Mouse (Mus musculus) lung, postnatal 14 days (tissue): ENCODE measurements around the gene Chd6.

Source experiments
- DNase-seq: peaks from one replicate; pipeline ENCODE4 v3.0.0; 2021

Gene Chd6

DNA sequence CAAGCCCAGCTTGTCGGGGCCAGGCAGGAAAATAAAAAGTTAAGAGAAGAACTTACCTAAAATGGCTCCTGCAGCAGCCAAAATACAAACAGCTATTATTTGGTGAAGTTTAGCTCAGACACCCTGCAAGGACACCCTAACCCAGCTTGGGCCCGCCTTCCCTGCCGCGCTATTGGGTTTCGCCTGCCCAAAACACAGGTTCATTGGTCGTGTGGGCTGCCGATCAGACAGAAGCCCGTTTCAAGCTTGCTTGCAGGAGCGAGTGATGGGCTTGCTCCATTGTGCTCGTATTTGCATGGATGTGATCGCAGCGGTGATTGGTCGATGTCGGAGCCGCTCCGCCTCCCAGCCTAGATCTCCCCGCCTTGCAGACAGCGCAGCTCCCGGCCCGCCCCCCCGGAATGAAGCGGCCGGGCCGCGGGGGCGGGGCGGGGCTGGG is at the start of gene Chd6:
Gene Chd6, minus strand, starts transcription at position 143 of the 439 bp plus-strand sequence.
- DNase-seq, result peak; percentile 99

DNA sequence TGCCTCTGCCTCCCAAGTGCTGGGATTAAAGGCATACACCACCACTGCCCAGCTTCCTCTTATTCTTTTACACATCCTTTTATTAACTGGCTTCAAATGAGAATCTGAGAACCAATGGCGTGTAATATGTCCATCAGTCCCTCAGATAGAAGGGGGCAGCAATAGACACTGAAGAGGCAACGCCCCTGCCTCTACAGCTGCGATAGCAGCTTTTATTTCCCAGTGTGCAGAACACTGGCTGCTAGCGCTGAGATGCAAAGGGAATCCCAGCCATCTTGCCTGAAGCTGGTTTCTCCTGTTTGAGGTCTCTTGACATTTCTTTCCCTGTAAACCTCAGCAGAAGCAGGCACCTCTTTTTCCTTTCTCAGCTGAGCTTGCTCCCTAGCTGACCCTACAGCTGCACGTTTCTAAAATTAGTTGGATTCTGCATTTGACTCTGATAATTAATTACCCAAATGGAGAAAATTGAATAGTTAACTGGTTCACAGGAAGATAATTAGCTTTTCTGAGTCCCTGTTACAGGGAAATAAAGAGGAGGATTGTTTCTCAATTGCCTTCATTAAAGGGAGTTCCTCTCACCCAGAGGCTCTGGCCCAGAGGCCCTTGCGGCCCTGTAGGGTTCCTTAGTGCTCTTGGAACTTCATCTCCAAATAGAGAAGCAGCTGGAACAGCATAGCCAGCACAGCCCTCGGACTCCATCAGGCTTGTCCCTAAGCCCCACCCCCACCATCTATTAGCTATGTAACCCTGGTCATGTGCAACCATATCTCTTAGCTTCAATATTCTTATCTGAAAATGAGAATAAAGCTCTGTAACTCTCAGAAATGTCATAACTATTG is 41.3 kb upstream of the Chd6 start:
- no peak for DNase-seq

DNA sequence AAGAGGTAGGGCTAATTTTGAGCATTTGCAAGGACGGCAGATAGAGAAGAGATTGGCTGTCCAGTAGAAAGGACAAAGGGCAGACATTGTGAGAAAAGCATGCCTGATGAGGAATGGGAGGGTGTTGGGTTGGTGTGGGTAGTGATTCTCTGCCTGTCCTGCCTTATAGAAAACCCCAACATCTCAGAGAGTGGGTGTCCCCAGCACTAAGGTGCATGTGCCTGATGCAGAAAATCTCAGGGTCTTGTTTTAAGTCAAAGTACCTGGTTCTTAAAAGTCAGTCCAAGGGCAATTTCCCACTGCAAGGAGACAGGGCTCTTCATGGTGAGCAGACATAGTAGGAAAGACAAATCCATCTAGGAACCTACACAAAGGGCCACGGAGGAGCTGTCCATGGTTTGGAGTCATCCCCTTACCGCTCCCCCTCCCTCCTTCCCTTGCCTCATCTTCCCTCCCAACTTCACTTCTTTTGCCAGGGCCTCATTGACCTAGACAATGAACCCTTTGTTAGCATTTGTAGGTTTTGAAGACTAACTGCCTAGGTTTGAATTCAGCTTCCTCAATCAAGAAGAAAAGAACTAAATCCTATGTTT is 39.6 kb upstream of the Chd6 start:
- no peak for DNase-seq

DNA sequence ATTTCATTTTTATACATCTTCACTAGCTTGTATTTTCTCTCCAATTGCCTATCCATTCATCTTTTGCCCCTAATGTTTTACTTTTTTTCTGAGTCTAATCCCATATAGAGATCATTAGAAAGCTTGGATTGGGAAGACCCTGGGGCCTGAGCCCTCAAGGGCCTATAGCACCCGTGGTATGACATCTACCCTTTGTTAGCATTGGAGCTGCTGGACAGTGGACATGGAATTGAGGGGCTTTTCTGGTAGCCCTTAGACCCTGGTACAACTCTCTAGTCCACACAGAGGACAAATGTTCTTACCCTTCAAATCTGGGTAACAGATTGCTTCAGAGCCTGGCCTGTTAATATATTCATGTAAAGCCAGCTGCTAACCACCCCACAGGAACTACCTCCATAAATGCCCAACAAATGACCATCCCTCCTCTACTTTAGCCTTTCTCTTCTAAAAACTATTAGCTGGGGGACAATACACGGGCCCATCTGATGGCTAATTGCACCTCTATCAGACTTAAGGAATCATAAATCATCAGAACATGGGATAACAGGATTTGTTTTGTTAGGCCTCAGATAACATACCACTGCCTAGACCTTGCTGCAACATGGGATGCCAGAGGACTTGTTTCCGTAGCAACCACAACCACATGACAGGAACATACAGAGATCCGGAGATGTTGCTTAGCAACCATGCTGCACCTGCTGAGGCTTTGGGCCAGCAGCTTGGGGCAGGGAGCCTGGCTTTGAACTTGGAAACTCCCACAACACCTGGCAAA is 39.0 kb upstream of the Chd6 start:
- no peak for DNase-seq

DNA sequence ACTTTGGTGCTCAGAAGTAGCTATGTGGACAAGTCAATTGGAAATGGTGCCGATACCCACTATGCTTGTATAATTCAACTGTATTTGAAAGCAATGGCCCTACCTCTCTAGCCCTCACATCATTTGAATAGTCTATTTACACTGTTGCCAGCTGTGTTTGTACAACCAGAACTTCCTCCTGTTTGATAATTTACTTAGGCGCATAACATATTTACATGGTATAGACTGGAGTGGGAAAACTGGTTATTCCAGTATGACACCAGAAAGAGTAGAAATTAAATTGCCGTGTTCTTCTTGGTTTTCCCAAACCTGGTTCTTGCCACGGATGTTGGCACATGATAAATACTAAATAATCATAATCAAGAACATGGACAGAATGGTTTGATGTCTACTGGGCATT is 35.9 kb upstream of the Chd6 start:
- no peak for DNase-seq

DNA sequence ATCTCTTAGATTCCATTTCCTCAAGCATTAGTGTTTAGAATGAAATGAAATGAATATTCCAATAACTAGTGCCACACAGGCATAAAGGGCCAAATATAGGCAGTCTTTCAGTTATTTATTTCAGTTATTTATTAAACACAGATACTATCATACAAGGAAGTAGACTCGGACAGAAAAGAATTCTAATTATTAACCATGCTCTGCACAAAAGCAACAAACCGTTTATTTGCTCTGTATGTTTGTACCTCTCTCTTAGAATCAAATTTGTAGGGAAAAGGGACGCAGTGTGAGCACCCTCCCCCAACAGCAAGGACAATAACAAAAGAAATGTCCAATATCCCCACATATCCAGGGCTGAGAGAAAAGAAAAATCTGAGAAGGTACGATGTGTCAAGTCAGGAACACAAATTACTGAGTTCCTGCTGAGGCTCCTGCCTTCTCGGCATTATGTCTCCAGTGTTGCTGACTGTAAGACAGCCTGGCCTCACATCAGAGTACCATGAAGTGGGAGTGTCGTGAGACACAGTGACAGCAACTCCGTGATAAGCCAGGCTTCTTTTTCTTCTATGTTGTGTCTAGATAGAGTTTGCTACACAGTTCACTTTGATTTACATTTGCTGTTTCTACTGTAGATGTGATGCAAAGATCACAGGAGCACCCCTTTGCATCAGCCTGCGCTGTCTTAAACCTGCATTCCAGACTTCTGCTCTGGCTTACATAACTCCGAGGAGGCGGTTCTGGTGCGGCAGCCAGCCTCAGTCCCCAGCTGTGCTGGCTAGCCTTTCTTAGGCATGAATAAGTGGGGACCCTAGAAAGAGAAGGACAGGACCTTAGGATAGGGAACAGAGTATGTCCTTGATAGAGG is 30.0 kb upstream of the Chd6 start:
- DNase-seq, result no peak

DNA sequence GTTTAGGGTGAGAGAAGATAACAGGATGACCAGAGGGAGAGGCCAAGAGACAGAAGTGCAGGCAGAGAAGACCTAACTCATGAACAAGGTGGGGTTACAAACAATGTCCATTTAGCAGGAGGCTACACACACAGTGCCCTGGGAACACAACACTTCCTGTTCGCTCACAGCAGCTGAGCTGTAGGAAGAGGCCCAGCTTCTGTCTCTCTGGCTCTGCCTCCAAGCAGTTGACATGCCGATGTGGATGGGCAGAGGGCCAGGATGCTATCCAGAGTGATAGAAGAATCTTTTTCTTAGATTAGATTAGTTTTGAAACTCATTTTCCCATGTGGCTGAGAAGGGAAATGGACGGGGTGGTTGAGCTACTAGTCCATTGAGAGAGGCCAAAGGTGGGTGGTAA is 28.1 kb upstream of the Chd6 start:
- DNase-seq, result peak; percentile 8

DNA sequence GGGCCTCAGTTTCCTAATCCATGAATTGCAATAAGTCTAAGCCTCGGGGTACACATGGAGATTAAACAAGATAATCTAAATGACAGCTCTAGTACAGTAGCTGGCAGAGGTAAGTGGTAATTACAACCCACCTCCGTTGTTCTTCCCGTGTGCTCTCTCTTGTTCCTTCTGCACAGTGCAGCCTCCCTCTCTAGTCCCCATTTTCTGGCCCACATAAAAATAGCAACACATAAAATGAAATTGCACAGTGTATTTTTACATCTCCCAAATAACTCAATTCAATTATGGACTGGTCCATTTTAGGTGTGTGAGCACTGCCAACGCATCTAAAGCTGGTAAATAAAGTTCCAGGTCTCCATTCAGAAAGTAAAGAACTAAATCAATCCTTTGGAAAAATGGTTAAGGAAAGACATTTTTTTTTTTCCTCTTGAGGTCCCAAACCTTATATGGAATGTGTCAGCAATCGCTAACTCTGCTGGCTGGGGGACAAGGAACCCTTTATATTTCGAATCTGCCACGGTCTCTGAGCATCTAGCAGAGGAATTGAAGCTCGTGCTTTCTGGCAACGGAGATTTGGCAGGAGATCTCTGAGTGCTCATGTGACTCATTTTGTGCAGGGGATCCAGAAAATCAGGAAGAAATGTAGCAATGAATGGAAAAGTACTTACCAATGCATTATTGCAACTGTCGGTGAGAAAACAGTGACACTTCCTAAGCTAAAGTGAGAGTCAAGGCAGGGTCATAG is 19.7 kb upstream of the Chd6 start:
- peak; percentile 17 for DNase-seq

DNA sequence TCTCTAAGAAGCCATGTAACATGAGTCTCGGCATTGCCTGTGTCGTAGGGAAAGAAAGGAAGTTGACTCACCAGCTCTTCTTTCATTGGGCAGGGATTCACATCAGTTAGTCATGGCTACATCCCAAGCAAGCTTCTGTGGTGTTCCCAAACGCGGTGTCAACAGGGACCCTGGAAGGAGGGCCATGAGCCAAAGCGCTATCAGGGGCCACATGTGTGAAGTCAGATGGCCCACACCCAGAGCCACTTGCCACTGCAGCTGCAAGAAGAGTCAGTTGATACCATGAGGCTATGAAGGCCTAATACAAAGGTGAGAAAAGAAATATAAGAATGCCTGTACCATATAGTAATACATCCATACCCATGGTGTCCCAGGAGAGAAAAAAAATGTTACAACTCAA is 3.1 kb upstream of the Chd6 start:
- DNase-seq, result no peak

DNA sequence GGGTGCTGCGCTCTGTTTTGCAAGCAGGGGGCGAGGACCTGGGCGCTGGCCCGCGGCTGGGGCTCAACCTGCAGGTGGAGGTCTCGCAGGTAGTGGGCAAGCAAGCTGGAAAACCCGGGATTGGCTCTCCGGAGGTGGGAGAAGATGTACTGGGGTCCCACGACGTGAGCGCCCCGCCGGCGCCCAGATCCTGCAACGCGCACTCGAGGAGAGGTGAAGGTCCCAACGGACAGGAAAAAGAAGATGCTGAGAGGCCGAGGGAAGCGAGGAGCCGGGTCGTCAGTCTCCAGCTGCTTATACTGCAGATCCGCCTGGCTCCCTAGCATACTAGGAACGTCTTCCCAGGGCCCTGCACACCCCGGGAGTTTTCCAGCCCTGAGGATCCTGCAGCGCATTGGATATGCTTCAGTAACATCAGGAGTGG is 535 bp upstream of the Chd6 start:
- no peak for DNase-seq

DNA sequence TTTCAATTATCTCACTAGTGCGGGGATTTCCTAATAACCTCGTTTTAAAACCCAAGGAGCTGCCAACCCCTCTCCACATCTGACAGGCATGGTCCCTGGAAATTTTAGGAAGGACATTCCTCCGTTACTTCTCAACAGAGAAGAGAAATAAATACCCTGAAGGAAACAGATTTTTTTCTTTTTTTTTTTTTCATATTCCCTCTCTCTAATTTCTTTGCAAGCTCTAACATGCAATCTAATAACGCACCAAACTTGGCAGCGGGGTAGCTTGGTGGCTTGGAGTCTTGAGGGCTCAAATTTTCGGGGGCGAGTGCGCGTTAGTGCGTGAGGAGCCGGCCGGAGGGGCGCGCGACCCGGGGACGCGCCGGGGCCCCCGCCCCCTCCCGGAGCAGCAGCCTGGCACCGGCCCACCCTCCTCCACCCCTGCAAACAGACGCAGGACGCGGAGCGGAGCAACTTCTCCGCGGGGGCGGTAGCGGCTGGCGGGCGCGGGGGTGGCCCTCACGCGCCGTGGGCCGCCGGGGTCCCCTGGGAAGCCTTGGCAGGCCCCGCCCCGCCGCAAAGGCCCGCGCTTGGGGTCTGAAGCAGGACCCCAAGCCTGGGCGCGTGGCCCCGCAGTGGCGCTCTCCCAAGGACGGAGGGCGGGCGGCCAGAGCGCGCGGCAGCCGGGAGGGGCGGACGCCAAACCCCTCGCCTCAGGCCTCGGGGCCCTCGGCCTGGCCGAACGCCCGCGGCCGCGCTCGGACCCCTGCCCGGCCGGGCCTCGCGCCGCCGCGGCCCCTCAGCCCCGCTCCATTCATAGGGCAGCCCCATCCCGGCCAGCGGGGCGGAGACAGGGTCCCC is 569 bp downstream of the Chd6 start:
- peak; percentile 57 for DNase-seq

DNA sequence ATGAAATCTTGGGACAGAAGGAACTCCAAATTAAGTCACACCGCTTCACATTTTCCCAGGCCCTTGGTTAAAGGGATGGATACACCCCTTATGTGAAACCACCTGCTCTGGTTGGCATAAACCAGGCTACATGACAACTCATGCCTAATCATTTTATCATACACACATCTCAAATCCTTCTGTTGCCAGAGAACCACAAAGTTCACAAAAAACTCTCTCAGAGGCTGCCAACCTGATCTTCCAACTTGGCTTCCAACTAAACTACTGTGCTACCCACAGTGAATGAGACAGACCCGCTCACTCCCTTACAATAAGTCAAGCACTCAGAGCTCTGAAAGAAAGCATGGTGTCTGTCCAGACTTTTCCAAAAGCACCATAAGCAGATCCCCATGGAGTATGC is 1.6 kb downstream of the Chd6 start:
- DNase-seq, result no peak

DNA sequence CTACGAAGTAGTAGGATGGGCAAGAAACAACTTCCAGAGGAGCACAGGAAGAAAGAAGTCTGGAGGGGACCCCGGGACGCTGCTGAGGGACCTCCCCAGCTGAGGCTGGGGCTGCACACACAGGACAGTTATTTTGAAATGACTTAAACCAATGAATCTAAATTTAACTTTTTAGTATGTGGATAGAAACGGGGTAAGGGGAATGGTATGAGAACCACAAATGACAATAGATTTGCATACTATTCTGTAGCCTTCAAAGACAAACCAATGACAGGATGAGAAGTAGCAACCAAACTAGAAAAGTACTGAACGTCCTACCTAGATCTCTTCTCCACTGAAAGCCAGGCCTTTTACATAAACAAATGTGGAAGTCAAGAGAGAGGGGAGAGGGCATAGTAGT is 5.1 kb downstream of the Chd6 start:
- DNase-seq, result no peak

DNA sequence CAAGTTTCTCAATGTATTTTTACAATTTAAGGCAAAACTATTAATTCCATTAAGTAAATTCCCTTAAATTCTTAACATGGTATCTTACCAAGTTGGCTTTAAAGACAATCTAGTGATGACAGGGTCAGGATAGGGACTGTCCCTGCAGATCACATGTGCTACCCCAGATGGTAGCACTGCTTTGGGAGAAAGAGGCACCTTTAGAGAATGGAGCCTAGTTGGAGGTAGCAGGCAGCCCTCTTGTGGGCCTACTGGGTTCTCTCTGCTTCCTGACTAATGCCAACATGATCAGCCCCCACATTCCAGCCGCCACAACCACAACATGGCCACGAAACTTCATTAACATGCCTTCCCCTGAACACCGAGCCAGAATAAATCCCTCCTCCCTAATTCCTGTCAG is 6.8 kb downstream of the Chd6 start:
- DNase-seq, result no peak

DNA sequence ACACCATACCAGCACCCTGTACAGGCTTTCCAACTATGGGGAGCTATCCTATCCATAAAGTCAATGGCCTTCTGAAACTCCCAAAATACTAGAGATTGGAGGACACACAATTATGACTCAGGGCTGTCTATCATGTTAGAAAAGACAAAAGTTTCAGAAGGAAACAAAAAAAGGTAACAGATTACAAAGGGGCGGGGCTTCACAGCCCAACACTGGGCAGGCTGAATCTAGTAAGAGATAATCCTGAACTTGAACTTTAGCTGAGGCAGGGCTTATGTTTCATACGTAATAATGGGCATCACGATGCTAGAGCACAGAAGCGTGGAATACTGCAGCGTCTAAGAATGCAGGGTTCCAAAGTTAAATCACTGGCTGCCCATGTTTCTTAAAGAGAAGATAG is 11.1 kb downstream of the Chd6 start:
- no peak for DNase-seq

DNA sequence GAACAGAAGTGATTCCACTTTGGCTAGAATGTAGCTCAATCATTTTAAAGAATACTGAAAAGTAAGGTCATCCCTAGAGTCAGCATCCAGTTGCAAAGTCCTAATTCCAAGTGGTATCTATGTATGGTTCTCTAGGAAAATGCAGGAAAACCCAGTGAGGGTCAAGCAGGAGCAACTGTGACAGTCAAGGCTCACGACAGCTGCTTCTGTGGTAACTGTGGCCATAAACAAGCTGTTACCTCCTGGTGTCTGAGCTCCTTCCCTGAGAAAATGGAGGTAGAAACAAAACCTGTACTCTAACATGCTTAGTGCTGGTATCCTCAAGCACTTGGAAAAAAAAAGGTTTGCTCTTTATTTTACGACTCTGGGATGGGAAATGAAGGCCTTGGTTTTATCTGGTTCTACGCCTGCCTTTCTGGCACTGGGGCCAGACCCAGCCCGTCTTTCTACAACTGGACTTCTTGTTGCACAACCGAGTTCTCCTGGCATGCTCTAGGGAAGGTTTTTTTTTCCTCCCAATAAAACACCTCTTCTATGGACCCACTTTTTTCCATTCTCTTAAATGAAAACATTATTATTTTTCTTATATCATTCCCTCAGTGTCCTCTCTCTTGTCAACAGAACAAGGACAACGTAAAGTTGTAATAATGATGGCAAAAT is 18.0 kb downstream of the Chd6 start:
- no peak for DNase-seq

DNA sequence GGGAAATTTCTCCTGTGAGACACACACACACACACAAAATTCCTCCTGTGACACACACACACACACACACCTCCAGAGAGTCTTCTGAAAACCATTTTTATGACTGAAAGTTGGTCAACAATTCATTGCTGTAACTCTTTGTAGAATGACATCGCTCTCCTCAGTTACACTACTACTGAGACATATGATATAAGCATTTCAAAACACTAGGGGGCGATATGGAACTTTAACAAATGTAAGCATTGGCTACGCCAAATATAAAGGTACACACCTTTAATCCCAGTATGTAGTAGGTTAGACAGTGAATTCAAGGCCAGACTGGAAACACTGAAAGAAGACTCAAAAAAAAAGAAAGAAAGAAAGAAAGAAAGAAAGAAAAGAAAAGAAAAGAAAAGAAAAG is 18.7 kb downstream of the Chd6 start:
- no peak for DNase-seq

DNA sequence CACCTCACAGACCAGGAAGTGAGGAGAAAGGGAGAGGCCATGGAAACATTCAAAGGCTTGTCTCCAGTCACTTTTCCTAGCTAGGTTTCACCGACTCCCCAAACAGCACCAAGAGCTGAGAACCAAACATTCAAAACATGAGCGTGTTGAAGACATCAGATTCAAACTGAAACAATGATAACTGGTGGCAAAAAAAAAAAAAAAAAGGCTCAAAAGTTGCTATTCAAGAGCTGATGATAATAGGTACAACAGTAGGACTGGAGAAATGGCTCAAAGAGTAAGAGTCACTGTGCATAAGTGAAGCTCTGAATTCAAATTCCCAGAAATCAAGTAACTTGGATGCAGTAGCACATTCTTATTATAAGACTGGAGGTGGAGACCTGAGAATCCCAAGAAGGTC is 30.3 kb downstream of the Chd6 start:
- DNase-seq, result no peak

DNA sequence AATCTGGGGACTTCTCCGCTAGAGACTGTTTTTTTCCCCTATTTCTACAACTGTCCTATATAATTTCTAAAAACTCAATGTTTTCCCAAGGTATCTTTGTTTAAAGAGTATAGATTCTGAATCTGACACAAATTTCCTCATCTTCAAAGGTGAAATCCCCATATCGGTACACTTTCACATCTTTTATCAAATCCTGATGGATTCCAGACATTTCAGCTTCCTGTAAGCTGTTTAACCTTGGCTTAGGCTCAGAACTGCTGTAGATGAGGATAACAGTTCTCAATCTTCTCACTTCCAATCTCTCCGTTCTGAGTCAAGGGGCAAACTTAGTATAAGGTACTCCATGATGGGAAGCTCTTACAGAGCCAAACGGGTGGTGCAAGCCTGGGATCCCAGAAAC is 32.6 kb downstream of the Chd6 start:
- no peak for DNase-seq

DNA sequence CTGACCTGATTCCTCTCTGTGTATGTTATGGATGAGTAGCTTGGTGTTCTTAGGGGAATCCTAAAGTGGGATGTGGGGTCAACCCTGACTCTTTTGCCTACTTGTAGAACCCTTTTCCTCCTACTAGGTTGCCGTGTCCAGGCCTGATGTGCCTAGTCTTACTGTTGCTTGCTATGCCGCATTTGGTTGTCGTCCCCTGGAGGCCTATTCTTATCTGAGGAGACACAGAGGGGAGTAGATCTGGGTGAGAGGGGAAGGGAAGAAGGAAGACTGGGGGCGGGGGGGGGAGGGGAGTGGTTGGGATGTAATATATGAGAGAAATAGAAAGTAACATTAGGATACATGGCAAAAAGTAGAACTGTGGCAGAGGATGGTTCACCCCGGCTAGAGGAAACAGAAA is 33.3 kb downstream of the Chd6 start:
- DNase-seq, result no peak
